Mouse (Mus musculus) adrenal gland, adult (tissue): ENCODE data around the gene Zc3h6.

Experiments
- DNase-seq, 2 experiments: peaks; one replicate each; pipeline ENCODE4 v3.0.0; 2022 to 2023; ENCODE audit warnings: low spot score in 1 of 2; ENCODE audit not compliant: inconsistent age in 2 of 2

The Zc3h6 gene

GRCm38 (mm10) chr2:129024820-129025219, 57.6 kb downstream of the Zc3h6 start:
- DNase-seq: peak in 1 of 2 experiments; percentile 82

DNA sequence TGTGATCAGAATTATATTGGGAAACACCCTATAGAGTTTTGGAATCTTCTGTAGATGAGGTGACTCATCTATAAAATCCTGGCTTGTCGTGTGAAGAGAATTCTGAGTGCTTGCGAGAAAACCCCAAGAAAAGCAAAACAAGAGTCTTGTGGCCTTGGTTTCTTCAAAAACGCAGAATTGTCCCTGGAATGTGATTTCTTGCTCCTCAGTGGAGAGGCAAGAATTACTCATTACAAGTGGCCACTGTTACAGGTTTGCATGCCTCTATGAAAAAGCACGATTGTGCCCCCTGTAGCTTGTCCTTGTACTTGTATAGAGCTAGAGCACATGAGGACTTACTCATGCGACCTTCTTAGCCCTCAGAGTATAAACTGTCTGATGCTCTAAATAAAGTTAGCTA, 68.2 kb downstream of the Zc3h6 start:
- DNase-seq: no peak

GRCm38 (mm10) chr2:129038426-129038936, 71.3 kb downstream of the Zc3h6 start:
- peak in 1 of 2 experiments; percentile 54 for DNase-seq

- DNase-seq: peak in 1 of 2 experiments; percentile 52
Measured at GRCm38 (mm10) chr2:129038937-129039631, 71.9 kb downstream of the Zc3h6 start.

- no peak for DNase-seq
Measured at GRCm38 (mm10) chr2:129040567-129040966, 73.4 kb downstream of the Zc3h6 start.

- DNase-seq: peak; percentile 78 to 94
Measured at GRCm38 (mm10) chr2:129046172-129046845, 79.1 kb downstream of the Zc3h6 start.

- DNase-seq: peak in 1 of 2 experiments; percentile 59
Measured at GRCm38 (mm10) chr2:129046846-129047196, 79.6 kb downstream of the Zc3h6 start.

DNA sequence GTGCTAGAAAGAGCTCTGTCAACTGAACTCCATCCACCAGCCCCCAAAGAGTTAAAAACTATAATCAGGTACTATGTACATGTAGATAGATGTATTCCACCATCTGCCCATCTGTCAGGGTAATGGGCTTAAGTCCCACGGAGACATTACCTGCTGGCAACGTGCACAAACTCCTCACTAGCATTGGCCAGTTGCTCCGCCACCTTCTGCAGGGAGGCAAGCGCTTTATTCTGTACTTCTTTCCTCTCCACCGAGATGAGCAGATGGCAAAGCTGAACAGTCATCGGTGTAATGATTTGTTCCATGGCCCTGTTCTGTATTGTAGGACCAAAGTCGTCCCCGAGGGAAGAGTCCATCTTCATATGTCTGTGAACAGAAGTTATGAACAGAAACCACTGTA, 80.6 kb downstream of the Zc3h6 start, which contains the start of gene Vinac1:
TSS of gene Vinac1 (minus strand) at position 362 of the 400 bp plus-strand sequence.
- DNase-seq: no peak

DNA sequence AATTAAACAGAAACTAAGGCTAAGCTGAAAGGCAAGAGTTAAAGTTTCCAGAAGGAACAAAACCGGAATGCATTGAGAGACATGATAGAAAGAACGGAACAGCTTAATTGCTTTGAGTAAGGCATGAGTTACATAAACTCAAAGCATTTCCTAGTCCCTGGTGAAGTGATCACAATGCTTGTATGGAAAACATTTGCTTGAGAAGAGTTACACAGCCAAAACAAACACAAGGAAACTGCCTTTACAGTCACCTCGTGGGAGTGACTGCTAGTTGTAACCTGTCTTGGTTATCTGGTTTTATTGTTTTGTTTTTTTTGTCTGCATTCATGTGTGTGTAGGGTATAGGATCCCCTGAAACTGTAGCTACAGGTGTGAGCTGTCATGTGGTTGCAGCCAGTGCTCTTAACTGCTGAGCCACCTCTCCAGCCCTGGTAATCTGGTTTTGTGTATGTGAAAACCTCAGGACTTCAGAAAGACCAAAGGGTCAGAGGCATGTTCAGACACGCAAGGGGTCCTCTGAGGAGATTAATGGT, 85.3 kb downstream of the Zc3h6 start:
- no peak for DNase-seq

- peak; percentile 45 to 61 for DNase-seq
Measured at GRCm38 (mm10) chr2:129055741-129056140, 88.5 kb downstream of the Zc3h6 start.

DNA sequence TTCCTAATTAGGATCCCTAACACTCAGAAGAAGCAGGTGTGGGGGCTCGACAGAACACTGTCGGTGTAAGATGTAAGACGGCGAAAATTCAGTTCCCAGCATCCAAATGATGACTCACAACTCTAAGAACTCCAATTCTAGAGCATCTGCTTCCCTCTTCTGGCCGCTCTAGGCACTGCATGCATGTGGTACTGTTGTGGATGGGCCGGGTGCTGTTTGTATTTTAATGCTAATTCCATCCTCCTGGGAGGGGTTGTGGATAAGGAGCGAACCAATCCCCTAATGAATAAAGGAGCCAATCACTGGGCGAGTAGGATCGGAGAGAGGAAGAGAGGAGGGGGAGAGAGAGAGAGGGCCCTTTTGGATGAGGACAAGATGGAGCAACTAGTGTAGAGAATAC, 89.4 kb downstream of the Zc3h6 start:
- DNase-seq: peak in 1 of 2 experiments; percentile 58

DNA sequence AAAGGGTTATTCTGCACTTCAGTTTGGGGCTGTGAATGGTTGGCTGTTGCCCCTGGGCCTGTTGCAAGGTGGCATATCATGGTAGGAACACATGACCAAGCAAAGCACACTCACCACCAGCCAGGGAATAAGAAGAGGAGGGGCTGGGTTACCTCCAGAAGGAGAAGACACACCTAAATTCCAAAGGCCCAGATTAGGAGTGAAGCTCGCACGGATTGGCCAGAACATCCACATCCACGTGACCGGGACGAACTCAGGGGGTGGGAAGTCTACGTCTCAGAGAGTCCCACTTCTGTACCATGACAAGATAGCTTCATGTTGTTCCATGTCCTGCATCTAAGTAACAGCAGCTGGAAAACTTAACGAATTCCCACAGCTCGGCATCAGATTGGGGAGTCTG, 90.1 kb downstream of the Zc3h6 start:
- DNase-seq: no peak

GRCm38 (mm10) chr2:129057920-129058361, 90.7 kb downstream of the Zc3h6 start:
- no peak for DNase-seq

DNA sequence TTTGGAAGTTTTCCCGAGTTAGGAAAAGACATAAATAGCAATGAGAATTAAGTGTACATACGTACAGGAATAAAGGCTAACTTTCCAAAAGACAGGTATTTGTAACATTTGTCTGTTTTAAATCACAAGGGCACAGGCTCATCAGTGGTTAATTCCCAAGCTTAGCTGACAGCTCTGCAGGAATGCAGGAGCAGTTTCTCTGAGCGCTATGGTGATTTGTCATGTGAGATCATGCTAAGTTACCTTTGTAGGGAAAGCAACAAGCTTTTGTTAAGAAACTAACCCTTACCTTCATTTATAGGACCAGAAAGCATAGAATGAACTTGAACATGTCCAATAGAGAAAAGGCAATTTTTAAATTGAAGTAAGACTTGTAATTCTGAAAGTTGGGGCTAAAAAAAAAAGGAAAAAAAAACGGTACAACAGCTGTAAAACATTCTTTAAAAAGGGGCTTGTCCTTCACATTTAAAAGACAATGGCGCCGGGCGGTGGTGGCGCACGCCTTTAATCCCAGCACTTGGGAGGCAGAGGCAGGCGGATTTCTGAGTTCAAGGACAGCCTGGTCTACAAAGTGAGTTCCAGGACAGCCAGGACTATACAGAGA, 94.4 kb downstream of the Zc3h6 start:
- DNase-seq: no peak

DNA sequence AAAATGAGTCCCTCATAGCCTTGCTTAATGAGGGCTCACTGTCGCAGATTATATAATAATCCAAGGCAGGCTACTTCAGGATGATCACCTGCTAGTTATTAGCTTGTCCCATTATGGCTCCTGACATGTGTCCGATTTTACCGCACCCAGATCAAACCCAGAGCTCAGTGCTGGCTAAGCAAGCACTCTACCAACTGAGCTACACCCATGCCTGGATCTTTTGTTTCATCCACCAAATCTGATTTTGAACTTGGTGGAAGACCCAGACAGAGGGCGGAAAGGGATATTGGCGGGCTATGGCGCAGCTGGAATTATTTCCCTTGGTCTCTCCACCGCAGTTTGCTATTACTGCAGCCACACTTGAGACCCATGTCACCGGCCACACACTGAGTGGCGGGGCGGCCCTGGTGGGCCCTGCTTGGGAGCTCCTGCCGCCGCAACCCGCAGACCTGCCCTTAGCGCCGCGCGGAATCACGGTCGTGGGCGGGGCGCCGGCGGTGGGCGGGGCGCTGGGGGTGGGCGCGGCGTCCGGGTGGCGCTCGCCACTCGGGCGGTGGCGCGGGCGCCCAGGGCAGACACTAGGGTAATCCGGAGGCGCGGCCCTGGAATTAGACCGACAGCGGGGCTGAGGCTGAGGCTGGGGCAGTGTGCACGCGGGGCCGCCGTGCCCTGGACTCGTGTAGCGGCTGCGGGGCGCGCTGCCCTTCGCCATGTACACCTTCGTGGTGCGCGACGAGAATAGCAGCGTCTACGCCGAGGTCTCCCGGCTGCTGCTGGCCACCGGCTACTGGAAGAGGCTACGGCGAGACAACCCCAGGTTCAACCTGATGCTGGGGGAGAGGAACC, 98.5 kb downstream of the Zc3h6 start, which contains the start of gene Ttl:
TSS of gene Ttl (plus strand) at position 506 of the 846 bp plus-strand sequence.
- DNase-seq: peak; percentile 83 to 94

DNA sequence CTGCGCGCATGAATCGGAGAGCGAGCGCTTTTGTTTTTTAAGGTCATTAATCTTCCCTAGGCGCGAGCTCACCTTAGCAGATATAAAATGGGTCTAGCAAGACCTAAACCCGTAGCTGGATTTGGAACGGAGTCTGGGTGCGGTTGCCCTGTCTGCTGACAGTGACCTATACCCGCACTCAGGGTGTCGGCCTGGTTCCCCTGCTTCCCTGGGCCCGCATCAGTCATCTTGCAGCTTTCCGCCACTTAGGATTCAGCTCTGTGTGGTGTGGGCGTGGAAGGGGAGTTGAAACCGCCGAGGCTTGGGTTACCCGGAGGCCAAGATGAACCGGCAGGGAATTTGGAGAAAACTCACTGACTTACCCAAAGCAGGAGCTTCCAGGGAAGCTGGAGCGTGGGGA, 99.1 kb downstream of the Zc3h6 start:
- peak; percentile 67 to 88 for DNase-seq
